Mouse (Mus musculus): ENCODE data around the gene Ifngr2. TPM values are rescaled to one million over a fixed set of nuclear protein-coding genes. Genes with fewer than 3 reads are reported as not detected.

Ifngr2 gene
- total RNA-seq, 2 experiments from 2014 or later, result 61.5 to 71.9 TPM

GRCm38 (mm10) chr16:91534888-91535287 is 12.0 kb upstream of the Ifngr2 start:
- DNase-seq (ENCODE audit: extremely low spot score in 1 of 2, low spot score in 1 of 2), result no peak

- DNase-seq (ENCODE audit: extremely low spot score in 1 of 2, low spot score in 1 of 2), result no peak
These were observed 10.5 kb upstream of the Ifngr2 start for GRCm38 (mm10) chr16:91536372-91536771.

GRCm38 (mm10) chr16:91537065-91537464 is 9.8 kb upstream of the Ifngr2 start:
- DNase-seq (ENCODE audit: extremely low spot score in 1 of 2, low spot score in 1 of 2), result no peak

- no peak for DNase-seq (ENCODE audit: extremely low spot score in 1 of 2, low spot score in 1 of 2)
These were observed 8.8 kb upstream of the Ifngr2 start for GRCm38 (mm10) chr16:91538051-91538450.

- no peak for DNase-seq (ENCODE audit: extremely low spot score in 1 of 2, low spot score in 1 of 2)
These were observed 8.4 kb upstream of the Ifngr2 start for GRCm38 (mm10) chr16:91538513-91538912.

- peak in 1 of 2 experiments; percentile 54 for DNase-seq (ENCODE audit: extremely low spot score in 1 of 2, low spot score in 1 of 2)
These were observed 5.2 kb upstream of the Ifngr2 start for GRCm38 (mm10) chr16:91541573-91542081.

GRCm38 (mm10) chr16:91543619-91544018 is 3.3 kb upstream of the Ifngr2 start:
- no peak for DNase-seq (ENCODE audit: extremely low spot score in 1 of 2, low spot score in 1 of 2)

- no peak for DNase-seq (ENCODE audit: extremely low spot score in 1 of 2, low spot score in 1 of 2)
These were observed 1.1 kb upstream of the Ifngr2 start for GRCm38 (mm10) chr16:91545597-91546281.

GRCm38 (mm10) chr16:91546391-91546835 is 459 bp upstream of the Ifngr2 start:
- DNase-seq (ENCODE audit: extremely low spot score in 1 of 2, low spot score in 1 of 2), result no peak

GRCm38 (mm10) chr16:91547974-91548373 is 1.1 kb downstream of the Ifngr2 start:
- no peak for DNase-seq (ENCODE audit: extremely low spot score in 1 of 2, low spot score in 1 of 2)

GRCm38 (mm10) chr16:91548586-91548985 is 1.7 kb downstream of the Ifngr2 start:
- DNase-seq (ENCODE audit: extremely low spot score in 1 of 2, low spot score in 1 of 2), result no peak

GRCm38 (mm10) chr16:91548996-91549395 is 2.1 kb downstream of the Ifngr2 start:
- no peak for DNase-seq (ENCODE audit: extremely low spot score in 1 of 2, low spot score in 1 of 2)

- DNase-seq (ENCODE audit: extremely low spot score in 1 of 2, low spot score in 1 of 2), result no peak
These were observed 2.7 kb downstream of the Ifngr2 start for GRCm38 (mm10) chr16:91549616-91550015.

GRCm38 (mm10) chr16:91551081-91551524 is 4.2 kb downstream of the Ifngr2 start:
- no peak for DNase-seq (ENCODE audit: extremely low spot score in 1 of 2, low spot score in 1 of 2)

- no peak for DNase-seq (ENCODE audit: extremely low spot score in 1 of 2, low spot score in 1 of 2)
These were observed 5.2 kb downstream of the Ifngr2 start for GRCm38 (mm10) chr16:91552072-91552471.

GRCm38 (mm10) chr16:91553625-91554024 is 6.8 kb downstream of the Ifngr2 start:
- DNase-seq (ENCODE audit: extremely low spot score in 1 of 2, low spot score in 1 of 2), result no peak

- no peak for DNase-seq (ENCODE audit: extremely low spot score in 1 of 2, low spot score in 1 of 2)
These were observed 8.2 kb downstream of the Ifngr2 start for GRCm38 (mm10) chr16:91555017-91555605.

GRCm38 (mm10) chr16:91556659-91557058 is 9.8 kb downstream of the Ifngr2 start:
- DNase-seq (ENCODE audit: extremely low spot score in 1 of 2, low spot score in 1 of 2), result no peak

- no peak for DNase-seq (ENCODE audit: extremely low spot score in 1 of 2, low spot score in 1 of 2)
These were observed 10.3 kb downstream of the Ifngr2 start for GRCm38 (mm10) chr16:91557214-91557613.

- no peak for DNase-seq (ENCODE audit: extremely low spot score in 1 of 2, low spot score in 1 of 2)
These were observed 10.8 kb downstream of the Ifngr2 start for GRCm38 (mm10) chr16:91557693-91558092.

- DNase-seq (ENCODE audit: extremely low spot score in 1 of 2, low spot score in 1 of 2), result no peak
These were observed 14.2 kb downstream of the Ifngr2 start for GRCm38 (mm10) chr16:91561099-91561498.

Data from layer of hippocampus, postnatal 25 days (tissue).